Mouse (Mus musculus): Measurements from ENCODE around the gene Clock.

Clock gene

DNA sequence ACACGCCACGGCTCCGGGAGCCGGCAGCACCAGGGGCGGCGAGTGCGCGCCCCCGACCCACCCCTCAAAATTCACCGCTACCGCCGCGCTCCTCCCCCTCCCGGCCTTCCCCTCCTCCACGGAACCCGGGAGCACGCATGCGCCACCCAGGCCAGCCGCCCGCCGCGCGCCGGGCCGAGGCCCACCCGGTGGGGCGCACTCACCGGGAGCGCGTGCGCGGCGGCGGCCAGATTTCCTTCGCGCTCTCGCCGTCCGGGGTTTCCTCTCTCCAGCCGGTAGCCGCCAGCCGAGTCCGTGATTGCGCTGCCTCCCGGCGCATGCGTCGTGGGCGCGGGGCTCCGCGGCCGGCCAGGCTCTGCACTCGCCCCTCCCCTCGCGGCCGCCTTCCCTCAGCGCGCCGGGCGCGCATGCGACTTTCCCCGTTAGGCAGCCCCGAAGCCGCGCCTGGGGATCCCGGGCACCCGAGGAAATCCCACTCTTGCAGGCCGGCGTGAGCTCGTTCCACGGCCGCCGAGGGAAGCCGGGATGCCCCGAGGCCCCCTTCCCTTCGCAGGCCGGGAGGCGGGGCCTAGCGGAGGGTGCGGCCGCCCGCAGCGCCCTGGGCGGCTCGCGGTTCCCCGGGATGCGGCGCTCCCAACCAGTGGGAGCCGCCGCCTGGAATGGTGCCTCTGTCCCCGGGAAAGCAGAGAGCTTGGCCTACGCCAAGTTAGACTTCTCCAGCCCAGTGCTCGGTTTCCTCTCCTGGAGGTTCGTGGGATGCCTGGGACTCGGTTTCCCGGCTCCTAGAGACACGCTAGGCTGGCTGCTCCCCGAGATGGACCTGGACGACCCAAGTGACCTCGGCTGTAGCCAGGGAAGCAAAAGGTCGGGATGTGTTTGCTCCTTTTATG is at the start of gene Clock:
TSS of gene Clock (minus strand) at position 341 of the 890 bp plus-strand sequence.
- DNase-seq (ENCODE audit: extremely low read depth, insufficient read length, low spot score): peak; percentile 89

- DNase-seq (ENCODE audit: extremely low read depth, insufficient read length, low spot score): no peak
Measured at GRCm38 (mm10) chr5:76351953-76352611, 47.5 kb upstream of the Clock start.

- DNase-seq (ENCODE audit: extremely low read depth, insufficient read length, low spot score): no peak
Measured at GRCm38 (mm10) chr5:76351537-76351936, 46.9 kb upstream of the Clock start.

- DNase-seq (ENCODE audit: extremely low read depth, insufficient read length, low spot score): peak; percentile 81
Measured at GRCm38 (mm10) chr5:76346137-76346536, 41.5 kb upstream of the Clock start.

DNA sequence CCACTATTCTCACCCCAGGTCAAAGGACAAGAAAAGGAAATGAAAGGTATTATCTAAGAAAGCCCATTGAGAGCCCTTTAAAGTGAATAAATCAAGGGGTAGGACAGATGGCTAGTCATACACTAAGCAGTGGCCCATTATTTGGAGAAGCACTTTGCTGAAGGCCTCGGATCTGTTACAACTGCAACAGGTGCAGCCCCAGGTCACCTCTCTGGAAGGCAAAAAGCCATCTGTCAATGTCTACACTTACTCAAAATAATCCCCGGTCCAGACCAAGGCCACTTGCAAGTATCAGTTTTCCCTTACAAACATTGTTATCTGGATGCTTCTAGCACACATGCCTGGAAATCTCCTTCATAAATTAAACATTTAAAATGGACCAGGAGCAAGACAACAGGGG is 36.3 kb upstream of the Clock start:
- DNase-seq (ENCODE audit: extremely low read depth, insufficient read length, low spot score): no peak

GRCm38 (mm10) chr5:76337100-76337499 is 32.5 kb upstream of the Clock start:
- no peak for DNase-seq (ENCODE audit: extremely low read depth, insufficient read length, low spot score)

GRCm38 (mm10) chr5:76333833-76334232 is 29.2 kb upstream of the Clock start:
- peak; percentile 27 for DNase-seq (ENCODE audit: extremely low read depth, insufficient read length, low spot score)

GRCm38 (mm10) chr5:76330953-76331352 is 26.4 kb upstream of the Clock start, which contains the start of gene Pdcl2:
Gene Pdcl2, minus strand, starts transcription at chr5:76331156.
- DNase-seq (ENCODE audit: extremely low read depth, insufficient read length, low spot score): no peak

DNA sequence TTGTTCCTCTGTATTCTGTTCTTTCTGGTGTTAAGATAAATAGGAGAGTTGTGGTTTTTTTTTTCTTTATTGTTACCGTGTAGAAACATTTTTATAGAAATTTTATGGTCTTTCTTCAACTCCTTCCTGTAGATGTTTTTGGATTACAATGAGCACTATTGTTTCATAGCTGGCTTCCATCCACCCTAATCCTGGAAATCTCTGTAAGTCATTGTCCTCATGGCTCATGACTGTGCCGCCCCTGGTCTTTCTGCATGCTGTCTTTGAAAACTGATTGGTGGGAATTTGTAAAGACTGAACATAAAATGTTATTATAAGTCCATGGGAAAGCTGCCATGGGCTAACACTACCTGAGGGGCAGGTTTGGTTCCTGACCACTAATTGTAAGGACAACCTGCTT is 22.7 kb upstream of the Clock start:
- DNase-seq (ENCODE audit: extremely low read depth, insufficient read length, low spot score): no peak

DNA sequence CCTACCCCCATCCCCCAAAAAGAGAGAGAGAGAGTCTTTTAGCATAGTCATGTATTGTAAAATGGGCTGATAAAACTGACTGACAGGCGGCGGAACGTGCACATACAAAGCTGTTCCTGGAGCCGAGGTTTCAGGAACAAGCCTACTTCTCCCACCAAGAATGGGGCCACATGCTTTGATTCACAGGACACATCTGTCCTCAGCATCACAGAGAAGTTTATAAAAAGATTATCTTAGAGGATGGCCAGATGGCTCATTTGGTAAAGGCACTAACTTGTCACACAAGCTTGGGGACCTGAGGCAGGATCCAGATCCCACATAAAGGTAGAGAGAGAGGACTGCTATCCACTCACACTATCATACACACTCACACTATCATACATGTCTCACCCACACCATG is 20.5 kb upstream of the Clock start:
- DNase-seq (ENCODE audit: extremely low read depth, insufficient read length, low spot score): no peak

DNA sequence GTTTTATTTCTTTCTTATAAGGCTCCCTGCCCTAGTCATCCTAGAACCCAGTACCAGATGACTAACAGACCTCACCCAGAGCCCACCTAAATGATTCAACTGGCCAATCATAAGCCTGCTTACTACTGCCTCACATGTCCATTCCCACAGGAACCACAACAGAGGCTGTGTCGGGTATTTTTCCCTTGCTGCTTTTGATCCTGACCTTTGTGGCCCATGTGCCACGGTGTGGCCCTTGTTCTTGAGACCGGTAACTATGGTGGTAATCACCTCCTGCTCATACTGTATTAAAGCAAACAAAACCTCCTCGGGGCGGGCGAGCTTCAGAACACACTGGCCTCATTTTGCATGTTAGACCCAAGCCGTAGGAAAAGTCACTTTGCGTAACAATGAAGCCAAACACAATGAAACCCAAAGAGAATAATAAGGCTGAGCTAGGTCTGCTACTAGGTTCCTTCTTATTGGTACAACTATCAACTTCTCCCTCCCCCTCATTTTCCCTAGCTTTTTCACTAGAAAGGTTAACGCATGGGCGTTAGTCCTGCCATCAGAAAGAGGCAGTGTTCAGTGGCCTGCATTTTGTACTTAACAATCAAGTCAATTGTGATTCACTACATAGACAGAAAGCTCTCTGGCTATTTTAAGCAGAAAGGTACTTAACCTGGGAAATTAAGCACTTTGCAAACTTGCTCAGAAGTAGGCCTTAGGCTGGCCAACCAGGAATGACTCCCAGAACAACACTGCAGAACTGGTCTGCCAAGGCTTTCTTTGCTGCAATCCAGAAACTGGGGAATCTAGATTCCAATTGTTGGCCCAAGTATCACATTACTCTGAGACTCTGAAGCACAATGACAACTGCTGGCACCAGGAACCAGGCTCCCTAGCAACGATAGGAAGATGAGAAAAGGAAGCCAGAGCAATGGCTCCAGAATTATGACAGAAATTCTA is 16.9 kb upstream of the Clock start:
- no peak for DNase-seq (ENCODE audit: extremely low read depth, insufficient read length, low spot score)

DNA sequence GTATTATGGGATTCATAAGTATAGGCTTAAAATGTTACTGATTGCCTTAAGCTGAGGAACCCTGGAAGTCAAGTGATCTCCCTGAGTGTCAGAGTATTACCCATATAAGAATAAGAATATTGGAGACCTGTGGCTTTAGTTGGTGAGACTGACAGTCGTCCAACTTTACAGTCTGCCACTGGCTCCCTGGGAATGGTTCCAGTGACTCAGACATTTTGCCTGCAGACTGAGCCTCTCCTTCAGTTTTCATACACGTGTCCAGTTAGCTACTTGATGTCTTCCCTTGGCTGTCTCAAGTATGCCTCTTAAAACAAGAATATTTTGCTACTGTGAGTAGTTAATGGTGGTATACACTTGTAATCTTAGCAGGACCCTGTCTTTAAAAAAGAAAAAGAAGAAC is 3.6 kb upstream of the Clock start:
- DNase-seq (ENCODE audit: extremely low read depth, insufficient read length, low spot score): no peak

DNA sequence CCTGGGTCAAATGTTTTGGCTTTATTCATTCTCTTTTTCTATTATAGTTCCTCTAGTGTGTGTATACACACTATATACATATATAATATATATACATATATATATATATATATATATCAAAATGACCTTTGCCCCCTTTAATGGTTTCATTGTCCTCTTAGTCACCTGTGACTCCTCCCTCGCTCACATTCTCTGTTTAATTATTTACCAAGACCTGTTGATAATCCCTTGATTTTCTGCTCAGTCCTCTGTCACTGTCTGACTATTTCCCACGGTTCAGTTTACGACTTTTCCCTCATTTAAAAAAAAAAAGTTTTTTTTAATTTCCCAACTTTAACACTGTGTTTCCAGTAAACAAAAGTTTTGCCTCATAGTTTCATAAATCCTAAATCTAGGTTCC is 1.7 kb upstream of the Clock start:
- DNase-seq (ENCODE audit: extremely low read depth, insufficient read length, low spot score): no peak

DNA sequence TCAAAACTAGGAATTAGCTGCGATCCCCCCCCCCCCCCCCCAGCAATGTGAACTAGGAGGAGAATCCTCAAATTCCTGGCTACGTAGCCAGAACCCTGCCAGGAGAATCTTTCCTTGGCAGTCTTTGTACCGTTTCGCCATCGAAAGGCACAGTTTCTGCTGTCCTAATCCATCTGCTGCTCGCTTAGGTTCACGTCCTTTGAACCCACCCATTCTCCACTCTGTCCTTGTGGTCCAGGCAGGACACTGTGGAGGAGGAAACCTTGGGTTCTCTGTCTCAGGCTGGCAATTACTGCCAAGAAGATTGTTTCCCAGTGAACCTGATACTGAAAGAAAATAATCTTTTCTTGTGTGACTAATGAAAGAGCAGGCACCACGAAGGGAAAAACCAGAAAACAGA is 1.0 kb upstream of the Clock start:
- DNase-seq (ENCODE audit: extremely low read depth, insufficient read length, low spot score): peak; percentile 17

DNA sequence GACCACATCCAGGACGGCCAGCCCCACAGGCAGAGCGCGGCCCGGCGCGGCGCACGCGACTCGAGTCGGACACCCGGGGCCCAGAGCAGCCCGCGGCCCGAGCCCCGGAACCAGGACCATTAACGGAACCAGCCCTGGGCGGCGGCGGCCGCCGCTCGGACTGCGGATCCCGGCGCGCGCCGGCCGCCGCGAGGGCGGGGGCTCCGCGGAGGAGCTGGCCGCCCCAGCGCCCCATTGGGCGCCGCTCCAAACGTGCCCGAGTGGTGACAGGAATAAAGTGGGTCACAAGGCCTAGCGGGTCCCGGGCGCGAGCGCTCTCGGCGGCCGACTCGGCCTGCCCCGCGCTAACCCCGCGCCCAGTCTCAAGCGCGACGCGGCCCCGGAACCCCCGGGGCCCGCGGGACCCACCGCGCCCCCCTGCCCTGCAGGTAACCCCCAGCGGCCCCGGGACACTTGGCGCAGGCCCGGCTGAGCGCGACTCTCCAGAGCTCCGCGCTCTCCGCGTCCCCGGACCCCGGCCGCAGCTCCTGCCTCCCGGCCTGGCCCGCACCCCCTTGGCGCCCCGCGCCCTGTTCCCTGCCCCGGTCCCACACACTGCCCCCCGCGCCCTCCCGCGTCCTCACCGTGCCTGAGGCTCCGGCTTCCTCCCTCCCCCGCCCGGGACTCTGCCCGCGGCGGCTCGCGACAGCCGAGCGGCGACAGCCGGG is 694 bp downstream of the Clock start:
- peak; percentile 75 for DNase-seq (ENCODE audit: extremely low read depth, insufficient read length, low spot score)

DNA sequence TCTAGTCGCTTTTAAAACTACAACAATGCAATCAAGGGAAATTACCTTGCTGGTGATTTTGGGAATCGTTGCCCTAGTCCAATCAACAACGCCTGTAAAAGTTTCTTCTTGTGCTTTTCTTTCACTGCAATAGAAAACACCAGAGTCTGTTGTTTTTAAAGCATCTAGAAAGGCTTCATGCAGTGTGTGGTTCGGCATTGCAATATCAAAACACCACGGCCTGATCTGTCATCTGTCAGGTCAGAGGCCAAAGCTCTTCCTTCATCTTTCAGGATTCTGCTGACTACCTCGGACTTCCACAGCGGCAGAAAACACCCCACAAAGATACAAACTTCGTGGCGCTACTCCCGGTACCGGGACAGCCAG is 1.2 kb downstream of the Clock start:
- DNase-seq (ENCODE audit: extremely low read depth, insufficient read length, low spot score): no peak

GRCm38 (mm10) chr5:76302009-76302408 is 2.6 kb downstream of the Clock start:
- no peak for DNase-seq (ENCODE audit: extremely low read depth, insufficient read length, low spot score)

GRCm38 (mm10) chr5:76289234-76289691 is 15.3 kb downstream of the Clock start:
- DNase-seq (ENCODE audit: extremely low read depth, insufficient read length, low spot score): no peak

DNA sequence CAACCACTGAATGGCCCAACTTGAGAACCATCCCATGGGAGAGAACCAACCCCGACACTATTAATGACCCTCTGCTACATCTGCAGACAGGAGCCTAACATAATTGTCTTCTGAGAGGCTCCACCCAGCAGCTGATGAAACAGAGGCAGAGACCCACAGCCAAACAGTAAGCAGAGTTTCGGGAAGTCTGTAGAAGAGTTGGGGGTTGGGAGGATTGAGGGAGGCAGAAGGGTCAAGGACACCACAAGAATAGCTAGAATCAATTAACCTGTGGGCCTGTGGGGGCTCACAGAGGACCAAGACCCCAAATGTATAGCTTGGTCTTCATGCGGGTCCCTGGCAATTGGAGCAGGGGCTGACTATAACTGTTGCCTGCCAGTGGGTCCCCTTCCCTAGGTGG is 16.3 kb downstream of the Clock start:
- no peak for DNase-seq (ENCODE audit: extremely low read depth, insufficient read length, low spot score)

DNA sequence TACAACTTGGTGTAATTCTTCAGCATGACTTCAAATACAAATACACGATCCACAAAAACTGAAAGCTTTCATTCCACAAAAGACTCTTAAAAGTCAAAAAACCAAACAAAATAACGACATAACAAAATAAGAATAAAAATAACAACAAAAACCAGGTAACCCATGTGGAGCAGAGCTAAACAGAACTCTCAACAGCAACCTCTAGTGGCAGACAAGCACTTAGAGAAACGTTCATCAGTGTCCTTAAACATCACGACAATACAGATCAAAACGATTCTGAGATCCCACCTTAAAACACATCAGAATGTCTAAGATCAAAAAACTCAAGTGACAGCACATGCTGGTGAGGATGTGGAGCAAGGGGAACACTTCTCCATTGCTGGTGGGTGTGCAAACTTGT is 17.5 kb downstream of the Clock start:
- DNase-seq (ENCODE audit: extremely low read depth, insufficient read length, low spot score): no peak
